Mouse (Mus musculus): ENCODE data around the gene Rnf151. TPM values are rescaled to one million over a fixed set of nuclear protein-coding genes. Genes with fewer than 3 reads are reported as not detected.

Rnf151 gene
- polyA plus RNA-seq, 1 experiment from 2014 or later = not detected

GRCm38 (mm10) chr17:24743896-24744295 is 26.0 kb upstream of the Rnf151 start:
- Histone ChIP-seq H3K9me3 (replicated peaks; ENCODE audit: low read length) (no peaks in the 10 kb centered on the region), H3K27ac (no peak overlapping the region), H3K4me2 (ENCODE audit: low read length) (no peak overlapping the region), H3K36me3 (ENCODE audit: insufficient read depth, low read length) (no peaks in the 10 kb centered on the region), H3K9ac (ENCODE audit: low read depth, low read length) (no peak overlapping the region), H3K4me1 (replicated peaks; ENCODE audit: insufficient read depth, low read length) (no peaks in the 10 kb centered on the region), H3K27me3 (ENCODE audit: insufficient read depth, low read length) (no peaks in the 10 kb centered on the region), H3K4me3 (replicated peaks; ENCODE audit: low read depth, low read length) (no peak overlapping the region)
- 69% methylated on average over 5 of the region's 5 CpGs for WGBS
- ATAC-seq (replicated peaks; ENCODE audit: low FRiP score, low read depth) = no peak
- no peak for DNase-seq (ENCODE audit: low spot score)
- no peak for TF ChIP-seq CTCF (IDR thresholded peaks at IDR 0.05; ENCODE audit: low read depth)

DNA sequence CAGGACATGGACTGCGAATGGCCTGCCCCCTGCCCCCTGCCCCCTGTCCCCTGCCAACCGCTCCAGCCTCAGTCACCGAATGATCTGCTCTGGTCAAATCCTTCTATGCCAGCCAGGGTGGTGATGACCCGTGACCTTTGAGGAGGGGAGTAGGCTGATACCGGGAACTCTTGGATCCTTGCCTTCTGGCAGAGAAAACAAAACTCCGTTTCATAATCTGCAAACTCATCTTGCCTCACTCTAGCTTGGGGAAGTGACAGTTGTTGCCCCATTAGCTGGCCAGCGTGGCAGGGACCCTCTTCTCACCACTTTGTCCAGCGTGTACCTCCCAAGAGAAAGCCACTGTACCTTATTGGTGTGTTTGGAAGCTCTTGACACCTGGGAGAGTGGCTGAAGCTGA is 24.4 kb upstream of the Rnf151 start:
- no peaks in the 10 kb centered on the region for H3K27me3 ChIP-seq (ENCODE audit: insufficient read depth, low read length)
- no peak overlapping the region for H3K4me2 ChIP-seq (ENCODE audit: low read length)
- no peak for ATAC-seq (replicated peaks; ENCODE audit: low FRiP score, low read depth)
- no peak overlapping the region for H3K4me3 ChIP-seq (replicated peaks; ENCODE audit: low read depth, low read length)
- no peak overlapping the region for H3K9ac ChIP-seq (ENCODE audit: low read depth, low read length)
- no peaks in the 10 kb centered on the region for H3K9me3 ChIP-seq (replicated peaks; ENCODE audit: low read length)
- H3K4me1 ChIP-seq (replicated peaks; ENCODE audit: insufficient read depth, low read length) = peaks cover 1% of the 10 kb centered on the region; the same call in 1 of the 2 replicates
- H3K36me3 ChIP-seq (ENCODE audit: insufficient read depth, low read length) = no peaks in the 10 kb centered on the region
- 76% methylated on average over 8 of the region's 8 CpGs for whole genome bisulfite sequencing
- no peak for DNase-seq (ENCODE audit: low spot score)
- no peak overlapping the region for H3K27ac ChIP-seq
- TF ChIP-seq CTCF (IDR thresholded peaks at IDR 0.05; ENCODE audit: low read depth) = no peak

DNA sequence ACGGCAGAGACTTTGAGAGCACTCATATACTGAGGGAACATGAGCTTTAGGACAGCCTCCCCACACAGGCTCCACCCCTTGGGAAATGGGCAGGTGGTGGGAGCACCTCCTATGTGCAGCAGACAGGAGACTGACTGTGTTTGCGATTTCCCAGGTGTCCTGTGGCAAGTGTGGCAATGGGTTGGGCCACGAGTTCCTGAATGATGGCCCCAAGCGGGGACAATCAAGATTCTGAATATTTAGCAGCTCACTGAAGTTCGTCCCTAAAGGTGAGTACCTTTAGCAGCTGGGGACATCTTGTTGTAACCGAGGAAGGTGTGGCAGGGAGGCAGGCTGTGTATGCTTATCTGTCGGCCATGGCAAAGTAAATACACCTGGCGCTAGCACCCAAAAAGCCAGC is 22.1 kb upstream of the Rnf151 start:
- no peak for TF ChIP-seq CTCF (IDR thresholded peaks at IDR 0.05; ENCODE audit: low read depth)
- H3K4me2 ChIP-seq (ENCODE audit: low read length) = no peak overlapping the region
- H3K9me3 ChIP-seq (replicated peaks; ENCODE audit: low read length) = no peaks in the 10 kb centered on the region
- H3K9ac ChIP-seq (ENCODE audit: low read depth, low read length) = no peak overlapping the region
- no peak overlapping the region for H3K27ac ChIP-seq
- DNase-seq (ENCODE audit: low spot score) (no peak), ATAC-seq (replicated peaks; ENCODE audit: low FRiP score, low read depth) (no peak)
- peaks cover 13% of the 10 kb centered on the region for H3K4me1 ChIP-seq (replicated peaks; ENCODE audit: insufficient read depth, low read length)
- H3K27me3 ChIP-seq (ENCODE audit: insufficient read depth, low read length) = no peaks in the 10 kb centered on the region
- no peak overlapping the region for H3K4me3 ChIP-seq (replicated peaks; ENCODE audit: low read depth, low read length)
- 87% methylated on average over 8 of the region's 8 CpGs for WGBS
- no peaks in the 10 kb centered on the region for H3K36me3 ChIP-seq (ENCODE audit: insufficient read depth, low read length)

DNA sequence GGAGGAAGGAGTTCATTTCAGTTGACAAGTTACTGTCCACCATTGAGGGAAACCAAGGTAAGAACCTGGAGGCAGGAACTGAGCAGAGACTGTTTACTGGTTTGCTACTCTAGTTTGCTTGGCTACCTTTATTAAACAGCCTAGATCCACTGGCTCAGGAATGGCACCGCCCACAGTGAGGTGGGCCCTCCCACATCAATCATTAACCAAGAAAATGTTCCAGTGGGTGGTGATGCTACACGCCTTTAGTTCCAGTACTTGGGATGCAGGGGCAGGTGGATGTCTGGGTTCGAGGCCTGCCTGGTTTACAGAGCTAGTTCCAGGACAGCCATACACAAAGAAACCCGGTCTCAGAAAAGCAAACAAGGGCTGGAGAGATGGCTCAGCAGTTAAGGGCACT is 20.4 kb upstream of the Rnf151 start:
- no peak overlapping the region for H3K4me2 ChIP-seq (ENCODE audit: low read length)
- TF ChIP-seq CTCF (IDR thresholded peaks at IDR 0.05; ENCODE audit: low read depth) = no peak
- no peaks in the 10 kb centered on the region for H3K27me3 ChIP-seq (ENCODE audit: insufficient read depth, low read length)
- ATAC-seq (replicated peaks; ENCODE audit: low FRiP score, low read depth) = no peak
- no peak for DNase-seq (ENCODE audit: low spot score)
- WGBS = 74% methylated on average over 4 of the region's 4 CpGs
- peaks cover 13% of the 10 kb centered on the region for H3K4me1 ChIP-seq (replicated peaks; ENCODE audit: insufficient read depth, low read length)
- H3K4me3 ChIP-seq (replicated peaks; ENCODE audit: low read depth, low read length) = no peak overlapping the region
- H3K27ac ChIP-seq = no peak overlapping the region
- no peak overlapping the region for H3K9ac ChIP-seq (ENCODE audit: low read depth, low read length)
- no peaks in the 10 kb centered on the region for H3K9me3 ChIP-seq (replicated peaks; ENCODE audit: low read length)
- no peaks in the 10 kb centered on the region for H3K36me3 ChIP-seq (ENCODE audit: insufficient read depth, low read length)

DNA sequence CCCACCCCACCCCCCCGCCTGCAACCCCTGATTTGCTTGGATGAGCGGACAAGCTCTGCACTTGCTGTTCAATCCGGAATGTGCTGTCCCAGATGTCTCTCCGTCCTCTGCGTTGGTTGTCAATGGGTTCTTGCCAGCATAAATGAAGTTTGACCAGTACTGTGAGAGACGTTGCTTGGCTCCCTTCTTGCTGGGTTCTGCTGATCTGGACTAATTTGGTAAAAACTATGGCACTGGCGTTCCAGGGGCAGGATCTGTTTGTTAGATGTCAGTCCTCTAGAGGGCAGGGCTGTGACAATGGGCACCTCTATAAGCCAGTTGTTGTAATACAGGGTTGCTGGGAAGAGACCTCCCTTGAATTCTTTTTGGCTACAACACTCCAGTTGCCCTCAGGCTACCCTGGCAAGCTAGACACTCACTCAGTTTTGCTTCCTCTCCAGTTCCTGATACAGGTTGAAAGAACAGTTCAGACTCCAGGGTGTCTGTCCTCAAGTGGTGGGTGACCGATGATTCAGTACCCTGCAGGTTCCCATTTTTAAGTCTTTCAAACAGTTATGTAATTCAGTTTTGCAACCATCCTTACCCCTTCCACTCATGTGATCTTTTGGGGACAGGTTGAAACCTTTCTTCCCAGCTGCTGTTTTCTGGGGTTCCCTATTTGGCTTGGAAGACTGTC is 19.4 kb upstream of the Rnf151 start:
- peak; percentile 32; the same call in 1 of the 2 replicates for TF ChIP-seq CTCF (IDR thresholded peaks at IDR 0.05; ENCODE audit: low read depth)
- WGBS = 22% methylated on average over 8 of the region's 8 CpGs
- no peak for DNase-seq (ENCODE audit: low spot score)

GRCm38 (mm10) chr17:24736330-24737051 is 18.6 kb upstream of the Rnf151 start, which contains the start of gene Msrb1:
Gene Msrb1, plus strand, starts transcription at chr17:24736642.
- Histone ChIP-seq H3K4me3 (replicated peaks; ENCODE audit: low read depth, low read length) (peak within 1 kb of the TSS; percentile 66), H3K36me3 (ENCODE audit: insufficient read depth, low read length) (no peaks in the 10 kb centered on the region), H3K9ac (ENCODE audit: low read depth, low read length) (peak within 1 kb of the TSS; percentile 70), H3K4me1 (replicated peaks; ENCODE audit: insufficient read depth, low read length) (peaks cover 13% of the 10 kb centered on the region), H3K27ac (peak within 1 kb of the TSS; percentile 78), H3K27me3 (ENCODE audit: insufficient read depth, low read length) (no peaks in the 10 kb centered on the region), H3K9me3 (replicated peaks; ENCODE audit: low read length) (no peaks in the 10 kb centered on the region), H3K4me2 (ENCODE audit: low read length) (peak within 1 kb of the TSS; percentile 94)
- WGBS = under 1% methylated on average over 29 of the region's 29 CpGs
- ATAC-seq (replicated peaks; ENCODE audit: low FRiP score, low read depth) (peak; percentile 95), DNase-seq (ENCODE audit: low spot score) (peak; percentile 100)
- no peak for TF ChIP-seq CTCF (IDR thresholded peaks at IDR 0.05; ENCODE audit: low read depth)

More for the DNA sequence above, 19.4 kb upstream of the Rnf151 start:
- Histone ChIP-seq H3K9ac (ENCODE audit: low read depth, low read length) (peak overlapping the region; percentile 70), H3K27me3 (ENCODE audit: insufficient read depth, low read length) (no peaks in the 10 kb centered on the region), H3K4me2 (ENCODE audit: low read length) (peak overlapping the region; percentile 94), H3K27ac (peak overlapping the region; percentile 72; the same call in 1 of the 2 replicates), H3K9me3 (replicated peaks; ENCODE audit: low read length) (no peaks in the 10 kb centered on the region), H3K4me1 (replicated peaks; ENCODE audit: insufficient read depth, low read length) (peaks cover 13% of the 10 kb centered on the region), H3K4me3 (replicated peaks; ENCODE audit: low read depth, low read length) (peak overlapping the region; percentile 66), H3K36me3 (ENCODE audit: insufficient read depth, low read length) (no peaks in the 10 kb centered on the region)
- no peak for ATAC-seq (replicated peaks; ENCODE audit: low FRiP score, low read depth)
